Mouse (Mus musculus): ENCODE results near the gene Prlh.

Gene Prlh

GRCm38 (mm10) chr1:90998891-90999611 lies 46.1 kb downstream of the Prlh start:
- no peak for DNase-seq (ENCODE audit: extremely low read depth, insufficient read length, low spot score)

- DNase-seq (ENCODE audit: extremely low read depth, insufficient read length, low spot score): no peak
Measured at GRCm38 (mm10) chr1:90999911-91000601, 47.1 kb downstream of the Prlh start.

GRCm38 (mm10) chr1:91001101-91001500 lies 48.2 kb downstream of the Prlh start:
- no peak for DNase-seq (ENCODE audit: extremely low read depth, insufficient read length, low spot score)

GRCm38 (mm10) chr1:91001871-91002539 lies 49.1 kb downstream of the Prlh start:
- no peak for DNase-seq (ENCODE audit: extremely low read depth, insufficient read length, low spot score)

GRCm38 (mm10) chr1:91002641-91003040 lies 49.7 kb downstream of the Prlh start:
- DNase-seq (ENCODE audit: extremely low read depth, insufficient read length, low spot score): no peak

Data from 3134 (cell line).